Mouse (Mus musculus) cerebellum, postnatal 14 days (tissue): Measurements from ENCODE around the gene Slc44a5.
"Not testable (repeated sequence)": the region's sequence is repeated elsewhere in the genome, so short reads cannot be mapped to it uniquely, and the experiment has no call there.

Experiments used
- DNase-seq, 2 experiments: peaks; one replicate each; pipeline ENCODE4 v3.0.0; 2021; ENCODE audit warnings: mixed read lengths in 2 of 2

The Slc44a5 gene

GRCm38 (mm10) chr3:153973949-153974760, 919 bp downstream of the Slc44a5 start:
- peak; percentile 61 for DNase-seq

DNA sequence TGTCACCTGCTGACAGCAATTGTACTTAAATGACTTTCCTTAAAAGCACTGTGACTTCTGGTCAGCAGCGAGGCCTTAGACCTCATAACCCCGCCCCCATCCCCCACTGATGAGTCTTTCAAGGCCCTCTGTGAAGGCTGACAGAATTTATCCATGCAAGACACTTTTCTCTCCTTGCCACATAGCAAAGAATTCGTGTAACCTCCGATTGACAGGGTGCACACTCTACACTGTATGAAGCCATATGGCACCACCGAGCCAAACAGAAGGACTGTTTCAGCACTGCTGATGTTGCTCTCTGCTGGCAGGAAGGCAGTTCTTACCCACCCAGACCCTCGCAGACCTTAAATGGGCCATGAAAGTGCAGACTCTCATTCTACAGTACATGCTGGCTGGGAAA, 1.8 kb downstream of the Slc44a5 start:
- peak; percentile 32 to 44 for DNase-seq

- DNase-seq, result no peak
Observed at GRCm38 (mm10) chr3:153975791-153976190, 2.6 kb downstream of the Slc44a5 start.

- no peak for DNase-seq
Observed at GRCm38 (mm10) chr3:153980611-153981010, 7.4 kb downstream of the Slc44a5 start.

GRCm38 (mm10) chr3:153984428-153985340, 11.4 kb downstream of the Slc44a5 start:
- peak; percentile 65 to 76 for DNase-seq

GRCm38 (mm10) chr3:153999797-154000528, 26.7 kb downstream of the Slc44a5 start:
- DNase-seq, result no peak

- no peak for DNase-seq
Observed at GRCm38 (mm10) chr3:154001348-154001747, 28.1 kb downstream of the Slc44a5 start.

DNA sequence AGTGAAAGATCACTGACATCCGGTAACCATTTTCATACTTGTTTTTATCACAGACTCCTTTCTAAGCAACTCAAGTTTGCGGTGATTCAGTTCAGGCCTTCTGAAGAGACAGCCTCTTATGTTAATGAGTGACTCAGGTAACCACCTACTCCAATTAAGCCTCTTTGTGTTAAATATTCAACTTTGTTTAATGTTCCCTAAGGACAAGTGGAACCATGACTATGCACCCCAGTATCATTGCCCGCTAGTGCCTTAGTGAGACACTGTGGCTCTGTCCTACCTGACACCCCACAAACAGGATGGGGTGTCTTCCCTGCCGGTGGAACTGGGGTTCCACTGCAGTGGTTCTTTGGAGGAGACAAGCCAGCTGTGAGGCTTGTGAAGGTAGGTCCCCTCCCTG, 73.6 kb downstream of the Slc44a5 start:
- DNase-seq, result no peak

- no peak for DNase-seq
Observed at GRCm38 (mm10) chr3:154053331-154053730, 80.1 kb downstream of the Slc44a5 start.

GRCm38 (mm10) chr3:154057464-154057863, 84.2 kb downstream of the Slc44a5 start:
- DNase-seq, result no peak

- no peak for DNase-seq
Observed at GRCm38 (mm10) chr3:154058200-154058599, 85.0 kb downstream of the Slc44a5 start.

GRCm38 (mm10) chr3:154071989-154072388, 98.8 kb downstream of the Slc44a5 start:
- not testable (repeated sequence) for DNase-seq

GRCm38 (mm10) chr3:154075749-154076148, 102.5 kb downstream of the Slc44a5 start:
- no peak for DNase-seq

DNA sequence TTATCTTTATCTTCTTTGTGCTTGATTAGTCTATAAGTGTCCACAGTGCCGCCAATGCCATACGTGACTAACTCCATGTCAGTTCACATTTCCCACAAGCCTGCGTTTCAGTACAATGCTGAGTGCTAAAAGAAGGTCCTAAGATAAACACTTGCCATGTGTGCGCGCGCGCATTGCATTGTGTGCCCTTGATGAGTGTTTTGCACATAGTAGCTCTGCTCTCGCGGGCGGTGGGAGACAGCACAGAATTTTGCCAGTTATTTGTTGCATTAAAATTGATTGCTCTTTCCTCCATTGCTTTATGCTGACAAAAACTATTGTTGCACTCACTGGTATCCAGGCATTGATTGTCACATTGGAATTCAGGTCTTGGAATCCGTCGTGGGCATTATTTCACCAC, 108.5 kb downstream of the Slc44a5 start:
- no peak for DNase-seq

- DNase-seq, result no peak
Observed at GRCm38 (mm10) chr3:154082241-154082640, 109.0 kb downstream of the Slc44a5 start.

DNA sequence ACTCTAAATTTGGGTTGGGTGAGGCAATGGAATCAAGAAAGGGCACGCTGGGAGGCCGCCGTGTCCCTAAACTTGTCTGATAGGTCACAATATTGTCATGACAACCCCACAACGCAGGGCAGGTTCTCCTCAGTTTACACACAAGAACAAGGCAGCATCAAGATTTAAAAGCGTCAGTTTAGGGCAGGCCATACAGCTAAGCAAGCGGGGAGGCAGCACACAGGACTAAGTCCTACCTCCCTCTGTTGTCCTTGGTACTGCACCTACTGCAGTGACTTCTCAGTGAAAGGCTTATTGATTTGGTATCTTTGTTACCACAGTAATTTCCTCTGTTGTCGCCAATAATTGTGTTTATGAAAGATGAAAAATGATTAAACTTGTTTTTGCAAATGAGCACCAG, 109.7 kb downstream of the Slc44a5 start:
- DNase-seq, result no peak

DNA sequence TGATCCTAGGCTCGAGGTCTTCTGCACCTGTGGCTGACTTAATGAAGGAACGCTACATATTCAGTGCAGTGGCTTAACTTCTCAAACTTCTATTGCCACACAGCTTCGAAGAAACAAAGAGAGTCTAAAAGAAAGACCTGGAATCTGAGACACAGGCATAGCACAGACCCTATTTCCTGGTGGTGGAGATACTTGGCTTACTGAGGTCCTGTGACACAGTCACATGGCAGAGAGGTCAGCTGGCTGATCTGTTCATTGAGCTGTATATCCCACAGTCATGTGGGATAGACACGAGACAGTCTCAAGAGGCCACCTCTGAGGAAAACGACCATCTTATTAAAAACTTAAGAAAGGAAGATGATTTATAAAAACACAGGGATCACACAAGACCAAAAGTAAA, 116.8 kb downstream of the Slc44a5 start:
- no peak for DNase-seq

DNA sequence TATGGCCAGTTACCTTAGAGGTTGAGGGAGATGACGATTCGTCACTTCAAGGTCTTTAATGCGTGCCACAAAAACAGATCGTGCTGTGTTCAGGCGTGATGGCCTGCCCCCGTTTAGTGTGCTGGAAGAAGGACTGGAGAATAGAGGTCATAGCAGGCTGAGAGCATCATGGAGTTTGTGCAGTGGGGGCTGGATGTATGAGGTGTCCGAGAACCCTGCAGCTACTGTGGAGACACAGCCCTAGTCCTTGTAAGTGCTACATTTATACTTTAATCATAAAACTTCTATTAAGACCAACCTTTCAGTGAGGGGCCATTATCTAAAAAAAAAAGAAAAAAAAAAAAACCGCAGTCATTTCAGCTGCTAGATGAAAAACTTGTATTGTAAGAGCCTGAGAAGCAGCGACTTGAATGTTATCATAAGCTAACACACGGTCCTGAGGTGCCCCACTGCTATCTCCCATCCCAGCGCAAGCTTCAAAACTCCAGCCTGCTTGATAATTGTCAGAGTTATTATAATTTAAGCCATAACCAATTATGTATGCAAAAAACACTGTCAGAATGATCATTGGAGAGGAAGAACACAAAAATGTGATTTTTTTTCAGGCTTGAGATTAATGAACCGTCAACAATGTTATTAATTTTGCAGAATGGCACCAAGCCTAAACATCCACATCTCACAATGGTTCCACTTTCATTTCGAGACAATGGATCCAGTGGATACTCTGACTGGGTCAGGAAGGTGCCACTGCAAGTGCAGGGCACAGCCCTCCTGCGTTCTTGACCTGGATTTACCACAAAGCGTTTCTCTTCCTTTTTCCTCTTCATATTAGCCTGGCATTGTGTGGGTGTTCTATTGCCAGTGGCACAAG, 118.5 kb downstream of the Slc44a5 start:
- DNase-seq, result peak in 1 of 2 experiments; percentile 13

DNA sequence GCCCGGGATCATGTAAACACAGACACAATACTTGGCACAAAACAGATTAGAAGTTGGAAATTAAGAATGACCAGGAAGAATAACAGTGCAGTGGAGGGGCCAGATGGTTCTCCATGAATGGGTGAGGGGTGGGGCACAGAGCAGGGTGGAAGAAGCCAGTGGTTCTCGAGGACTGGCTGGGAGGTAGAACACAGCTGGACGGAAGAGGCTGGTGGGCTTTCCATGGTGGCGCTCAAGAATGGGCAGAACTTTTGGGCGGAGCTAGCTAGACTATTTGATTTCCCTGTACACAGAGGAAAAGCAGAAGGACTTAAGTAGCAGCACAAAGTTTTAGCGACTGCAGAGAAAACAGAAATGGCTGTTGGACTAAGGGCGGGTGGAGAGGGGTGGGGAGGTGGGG, 119.2 kb downstream of the Slc44a5 start:
- DNase-seq, result no peak

DNA sequence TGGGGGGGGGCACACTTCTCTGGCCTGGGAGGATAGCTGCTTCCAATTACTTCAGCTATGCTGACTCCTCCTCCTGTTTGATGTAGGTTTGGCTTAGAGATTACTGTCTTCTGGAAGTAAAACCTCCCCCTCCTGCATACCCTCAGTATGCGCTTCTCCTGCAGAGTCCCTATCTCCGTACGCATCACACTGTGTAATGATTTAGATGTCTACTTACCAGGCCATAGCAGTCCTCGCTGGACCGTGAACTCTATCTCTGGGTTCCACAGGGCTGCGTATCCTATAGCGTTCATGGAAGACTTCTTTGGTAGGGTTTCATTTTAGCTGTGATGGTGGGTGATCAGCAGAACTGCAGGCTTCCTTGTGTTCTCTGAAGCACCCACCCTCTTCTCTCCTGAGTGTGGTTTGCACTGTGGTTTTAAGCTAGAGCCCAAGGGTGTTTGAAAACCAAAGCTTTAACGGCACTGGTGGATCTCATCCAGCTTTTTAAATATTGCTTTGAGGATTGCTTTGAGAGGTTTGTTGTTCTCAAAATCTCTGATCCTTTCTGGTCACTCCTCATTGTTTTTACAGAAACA, 120.6 kb downstream of the Slc44a5 start:
- DNase-seq, result no peak

DNA sequence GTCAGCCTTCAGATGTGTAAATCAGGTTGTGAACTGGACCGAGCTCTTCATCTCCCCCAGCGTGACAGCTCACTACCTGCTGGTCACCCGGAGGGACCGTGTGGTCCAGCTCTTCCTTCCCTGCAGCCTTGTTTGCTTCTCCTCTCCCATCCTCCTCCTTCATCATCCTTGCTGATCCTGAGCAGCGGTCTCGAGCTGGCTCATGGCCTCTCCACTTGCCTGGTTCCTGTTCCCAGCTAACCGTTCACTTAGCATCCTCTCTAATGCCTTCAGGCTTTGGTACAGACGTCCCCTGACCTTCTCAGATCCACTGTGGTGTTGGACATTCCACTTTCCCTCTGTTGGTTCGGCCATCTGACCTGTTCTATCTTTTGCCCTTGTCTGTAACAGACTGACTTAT, 128.4 kb downstream of the Slc44a5 start:
- no peak for DNase-seq

DNA sequence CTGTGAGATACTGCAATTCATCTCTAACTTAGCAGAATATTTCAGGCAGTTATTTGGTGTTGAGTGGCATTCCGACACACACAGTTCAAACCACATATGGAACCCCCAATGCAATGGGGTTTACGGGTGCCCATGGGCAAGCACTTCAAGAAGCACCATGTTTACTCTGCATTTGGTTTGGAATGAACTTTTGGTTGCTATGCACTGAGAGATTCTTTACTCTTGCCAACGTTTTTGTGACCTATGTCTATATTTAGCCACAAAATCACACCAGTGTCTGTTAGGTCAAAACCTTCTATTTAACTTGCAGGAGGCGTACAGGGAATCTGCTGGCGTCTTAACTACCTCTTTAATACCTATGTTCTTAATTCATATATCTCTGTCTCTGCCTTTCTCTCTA, 137.3 kb downstream of the Slc44a5 start:
- DNase-seq, result no peak
